Mouse (Mus musculus): ENCODE measurements at regions not wholly inside any gene's neighbourhood (a gene's known extent, or its start where the extent isn't known, plus 50 kb on each side); places are given as distances from the start of the nearest gene placed in this dataset.
A peak's percentile ranks its signal among the peaks of the same experiment; 100 is the strongest.

- peak; percentile 60 for DNase-seq (ENCODE audit: low read depth)
Measured at GRCm38 (mm10) chr2:52804106-52804825, 53.4 kb upstream of the Fmnl2 start.

GRCm38 (mm10) chr2:52804826-52805149 is 52.9 kb upstream of the Fmnl2 start:
- DNase-seq (ENCODE audit: low read depth) = peak; percentile 50

GRCm38 (mm10) chr2:52807826-52808225 is 49.8 kb upstream of the Fmnl2 start:
- peak; percentile 52 for DNase-seq (ENCODE audit: low read depth)
